Mouse (Mus musculus) common myeloid progenitor, adult 5-6 weeks (primary cell): ENCODE data around the gene Gimap8. TPM values are rescaled to one million over a fixed set of nuclear protein-coding genes. Genes with fewer than 3 reads are reported as not detected.
A peak's percentile ranks its signal among the peaks of the same experiment; 100 is the strongest.

Experiments
- ATAC-seq: replicated peaks from 2 replicates; pipeline ENCODE4 v1.8.0; 2016; ENCODE audit warnings: low read depth, mild to moderate bottlenecking, moderate TSS enrichment, inconsistent platforms; ENCODE audit not compliant: poor library complexity, severe bottlenecking
- total RNA-seq: library from RNA; stranded (forward); fragments of 200-1000, 187-1606 nt; gene quantifications from 2 replicates; pipeline ENCODE4 v1.2.3, GENCODE M21; 2017

Gimap8 gene
- total RNA-seq, 1 experiment from 2014 or later = 3.7 TPM

DNA sequence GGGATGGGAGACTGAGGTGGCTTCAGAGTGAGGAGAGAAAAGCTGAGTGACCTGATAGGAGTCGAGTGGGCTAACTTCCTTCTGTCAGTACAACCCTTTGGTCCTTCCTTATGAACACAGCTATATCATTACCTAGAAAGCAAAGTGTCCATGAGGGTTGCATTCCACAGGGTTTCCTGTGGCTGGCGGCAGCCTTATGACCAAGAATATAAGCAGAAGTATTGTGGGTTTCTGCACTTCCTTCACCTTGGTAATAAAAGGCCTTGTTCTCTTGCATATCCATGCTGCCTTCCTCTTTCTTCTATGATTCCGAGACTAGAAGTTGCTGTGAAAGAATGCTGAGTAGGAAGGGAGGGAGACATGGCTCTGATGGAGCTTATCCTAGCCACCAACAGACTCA lies 51.9 kb downstream of the Gimap8 start:
- ATAC-seq = peak; percentile 73

DNA sequence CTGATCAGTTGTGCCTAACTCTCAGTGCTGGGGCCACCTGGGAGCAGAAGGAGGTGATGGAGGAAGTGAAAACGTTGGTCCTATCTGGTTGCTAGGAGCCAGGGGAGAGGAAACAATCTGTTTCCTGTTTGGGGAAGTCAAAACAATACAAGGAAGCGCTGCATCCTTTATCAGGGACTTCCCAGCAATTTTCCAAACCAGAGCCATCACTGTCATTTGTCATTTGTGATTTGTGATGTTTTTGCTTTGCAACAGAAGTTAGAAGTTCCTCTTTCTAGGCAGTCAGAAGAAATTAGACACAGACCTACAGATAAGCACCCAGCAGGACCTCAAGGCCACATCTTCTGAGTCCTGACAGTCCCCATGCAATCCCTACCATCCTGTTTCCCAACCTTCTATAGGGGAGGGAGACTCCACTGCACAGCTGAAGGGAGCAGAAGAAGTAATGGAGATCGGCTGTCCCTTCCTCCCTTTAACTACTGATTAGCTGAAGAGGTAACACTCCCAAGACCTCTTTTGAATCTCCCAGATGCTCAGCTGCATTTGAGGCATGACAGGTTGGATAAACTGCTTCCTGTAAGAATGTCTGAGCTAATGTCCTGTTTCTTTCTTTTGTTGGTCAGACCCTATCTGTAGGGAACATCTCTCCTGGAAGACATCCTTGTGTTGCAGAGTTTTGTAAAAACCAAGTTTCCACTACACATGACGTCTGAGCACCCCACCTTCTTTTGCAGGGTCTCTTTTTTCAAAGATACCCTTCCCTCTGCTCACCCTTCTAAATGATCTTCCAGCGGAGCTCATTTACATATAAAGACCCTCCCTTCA lies 53.4 kb downstream of the Gimap8 start:
- peak; percentile 82 for ATAC-seq

- no peak for ATAC-seq
These were observed 55.1 kb downstream of the Gimap8 start for GRCm38 (mm10) chr6:48702146-48702545.

GRCm38 (mm10) chr6:48702601-48703000 lies 55.6 kb downstream of the Gimap8 start:
- no peak for ATAC-seq

- ATAC-seq = no peak
These were observed 57.1 kb downstream of the Gimap8 start for GRCm38 (mm10) chr6:48704146-48704545.

DNA sequence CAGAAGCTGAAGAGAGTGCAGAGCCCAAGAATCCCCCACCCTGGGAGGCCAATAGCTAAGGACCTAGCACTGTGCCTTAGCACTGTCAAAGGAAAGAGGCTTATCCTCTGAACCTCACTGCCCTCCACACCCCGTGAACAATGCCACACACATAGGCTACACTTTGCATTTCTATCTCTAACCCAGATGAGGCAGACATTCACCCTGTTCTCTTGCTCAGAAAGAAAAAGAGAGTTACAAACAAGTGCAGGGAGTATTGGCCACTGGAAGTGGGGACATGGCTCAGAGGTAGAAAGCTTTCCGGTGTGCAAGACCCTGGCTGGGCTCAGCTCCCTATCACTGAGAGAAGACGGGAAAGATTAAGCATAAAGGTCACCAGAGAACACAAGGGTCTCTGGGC lies 59.1 kb downstream of the Gimap8 start:
- no peak for ATAC-seq

Other genes starting within 250 kb of the Gimap8 start
- gene Zfp467, start 201.4 kb upstream of the Gimap8 start, total RNA-seq = 1.8 and 2.8 TPM in 2 replicates
- gene Sspo, start 199.0 kb upstream of the Gimap8 start, total RNA-seq = not detected in 2 replicates
- gene Atp6v0e2, start 109.6 kb upstream of the Gimap8 start, total RNA-seq = 2.1 TPM in 1 of 2 replicates, not detected in the other
- gene Lrrc61, start 92.4 kb upstream of the Gimap8 start, total RNA-seq = 4.9 and 5.6 TPM in 2 replicates
- gene Rarres2, start 74.4 kb upstream of the Gimap8 start, total RNA-seq = not detected in 2 replicates
- gene Gm45021, start 57.6 kb upstream of the Gimap8 start, total RNA-seq = not detected in 2 replicates
- gene Repin1, start 53.4 kb upstream of the Gimap8 start, total RNA-seq = 19.7 and 23.1 TPM in 2 replicates
- gene Gm44965, start 53.3 kb upstream of the Gimap8 start, total RNA-seq = not detected in 2 replicates
- gene Zfp775, start 45.2 kb upstream of the Gimap8 start, total RNA-seq = 2.1 and 3.3 TPM in 2 replicates
- 1.6 and 2.2 TPM in 2 replicates for gene AI854703, start 20.5 kb upstream of the Gimap8 start, total RNA-seq
- 50.8 and 59.3 TPM in 2 replicates for gene Gimap9, start 28.9 kb downstream of the Gimap8 start, total RNA-seq
- 1.8 and 7.3 TPM in 2 replicates for gene Gimap4, start 37.3 kb downstream of the Gimap8 start, total RNA-seq
- gene Gimap6, start 61.0 kb downstream of the Gimap8 start, total RNA-seq = 81.8 and 82.1 TPM in 2 replicates
- gene Gm28053, start 71.4 kb downstream of the Gimap8 start, total RNA-seq = 35.9 and 66.8 TPM in 2 replicates
- 3.4 and 4.9 TPM in 2 replicates for gene Gimap7, start 71.4 kb downstream of the Gimap8 start, total RNA-seq
- 38.7 and 51.3 TPM in 2 replicates for gene Gimap1, start 91.8 kb downstream of the Gimap8 start, total RNA-seq
- 6.6 and 7.3 TPM in 2 replicates for gene Gimap5, start 99.0 kb downstream of the Gimap8 start, total RNA-seq
- 0.34 and 0.69 TPM in 2 replicates for gene Gimap3, start 123.6 kb downstream of the Gimap8 start, total RNA-seq
- gene Tmem176a, start 193.7 kb downstream of the Gimap8 start, total RNA-seq = 33.7 and 54.6 TPM in 2 replicates
- gene Tmem176b, start 194.3 kb downstream of the Gimap8 start, total RNA-seq = 137 and 148 TPM in 2 replicates
- gene Aoc1, start 225.7 kb downstream of the Gimap8 start, total RNA-seq = 0.23 TPM in 1 of 2 replicates, not detected in the other